In genomic region chr3:136752126-136752716, GRCm38 (mm10) we compare ENCODE assay signal across 22 mouse cellular contexts.
DNase-seq lines count a peak whose midpoint lies in the region; ATAC-seq lines count a peak whose summit lies in the region.
"Had no signal": no experiment of that assay in that cellular context is flagged by ENCODE, and none has a peak within 500 bp of the region (broad histone marks: within the 10 kb centered on the region; RNA-seq: fewer than 3 reads in every experiment).

No protein-coding gene starts in this region.

- peak; percentile 7; the same call in 1 of the 2 replicates for ATAC-seq in frontal cortex, adult (ENCODE audit: low TSS enrichment)
- 0 out of 2 replicates have a peak, but pooled peaks have one; percentile 40 for ATAC-seq in midbrain, embryonic 11.5 days (ENCODE audit: low FRiP score)
- ATAC-seq in forebrain, embryonic 14.5 days = peak; percentile 24; the same call in 1 of the 2 replicates
- peak; percentile 40 for ATAC-seq in midbrain, embryonic 16.5 days
- ATAC-seq: liver, embryonic 12.5 days had no signal

- no peaks in the 10 kb centered on the region for H3K36me3 ChIP-seq in midbrain, embryonic 11.5 days (ENCODE audit: control insufficient read depth, insufficient read depth, low read length)
- no peaks in the 10 kb centered on the region for H3K36me3 ChIP-seq in midbrain, embryonic 10.5 days
- H3K36me3 ChIP-seq in forebrain, embryonic 14.5 days (ENCODE audit: control insufficient read depth, insufficient read depth, low read length) = no peaks in the 10 kb centered on the region
- no peaks in the 10 kb centered on the region for H3K36me3 ChIP-seq in midbrain, embryonic 16.5 days (ENCODE audit: control insufficient read depth, insufficient read depth, low read length)
- H3K36me3 ChIP-seq: embryonic facial prominence, embryonic 13.5 days; limb, embryonic 12.5 days; liver, embryonic 12.5 days had no signal

- H3K4me1 ChIP-seq in midbrain, embryonic 11.5 days (ENCODE audit: control insufficient read depth, insufficient read depth, low read length) = peaks cover 2% of the 10 kb centered on the region; the same call in 1 of the 2 replicates
- peaks cover 19% of the 10 kb centered on the region for H3K4me1 ChIP-seq in midbrain, embryonic 10.5 days
- peaks cover 24% of the 10 kb centered on the region for H3K4me1 ChIP-seq in forebrain, embryonic 14.5 days (ENCODE audit: control insufficient read depth, insufficient read depth, low read length)
- H3K4me1 ChIP-seq in midbrain, embryonic 16.5 days (ENCODE audit: control insufficient read depth, insufficient read depth, low read length) = peaks cover 8% of the 10 kb centered on the region

- no peak overlapping the region for H3K4me2 ChIP-seq in midbrain, embryonic 11.5 days
- no peak overlapping the region for H3K4me2 ChIP-seq in forebrain, embryonic 14.5 days (ENCODE audit: low read length)
- H3K4me2 ChIP-seq in midbrain, embryonic 16.5 days (ENCODE audit: low read length) = no peak overlapping the region
- H3K4me2 ChIP-seq: embryonic facial prominence, embryonic 13.5 days; heart, embryonic 11.5 days; limb, embryonic 12.5 days; liver, embryonic 12.5 days had no signal

- no peak overlapping the region for H3K4me3 ChIP-seq in midbrain, embryonic 11.5 days (ENCODE audit: low read depth, low read length)
- no peak overlapping the region for H3K4me3 ChIP-seq in midbrain, embryonic 10.5 days
- no peak overlapping the region for H3K4me3 ChIP-seq in forebrain, embryonic 14.5 days (ENCODE audit: low read depth, low read length)
- H3K4me3 ChIP-seq in midbrain, embryonic 16.5 days (ENCODE audit: low read depth, low read length) = no peak overlapping the region
- H3K4me3 ChIP-seq: embryonic facial prominence, embryonic 13.5 days; limb, embryonic 12.5 days; liver, embryonic 12.5 days had no signal

- no peaks in the 10 kb centered on the region for H3K27me3 ChIP-seq in midbrain, embryonic 11.5 days (ENCODE audit: control insufficient read depth, insufficient read depth, low read length)
- H3K27me3 ChIP-seq in midbrain, embryonic 10.5 days (ENCODE audit: low read depth, poor library complexity, severe bottlenecking) = no peaks in the 10 kb centered on the region
- no peaks in the 10 kb centered on the region for H3K27me3 ChIP-seq in forebrain, embryonic 14.5 days (replicated peaks; ENCODE audit: control insufficient read depth, insufficient read depth, low read length)
- H3K27me3 ChIP-seq in midbrain, embryonic 16.5 days (ENCODE audit: control insufficient read depth, insufficient read depth, low read depth, low read length) = no peaks in the 10 kb centered on the region
- H3K27me3 ChIP-seq: embryonic facial prominence, embryonic 13.5 days; limb, embryonic 12.5 days; liver, embryonic 12.5 days had no signal

- no peak for DNase-seq in frontal cortex, postnatal 14 days (ENCODE audit: low spot score in 2 of 2)
- DNase-seq in midbrain, embryonic 11.5 days (ENCODE audit: low spot score, missing footprints) = no peak
- DNase-seq in midbrain, embryonic 10.5 days (ENCODE audit: low spot score) = no peak
- peak; percentile 25 for DNase-seq in forebrain, embryonic 14.5 days (ENCODE audit: low spot score)
- no peak for DNase-seq in left cerebral cortex, adult 11 months (ENCODE audit: low spot score)
- no peak for DNase-seq in MN1 (ENCODE audit: low spot score)
- DNase-seq: adrenal gland, postnatal 10 days; B cell, adult 2 months; cerebellum, adult 9-11 months; heart, postnatal 10 days; kidney, adult 2 months; kidney, postnatal 25 days; layer of hippocampus, adult 9-11 months; lung, adult 2 months; lung, postnatal 36 days; thymus, postnatal 4 days had no signal

- H3K9me3 ChIP-seq in midbrain, embryonic 11.5 days (ENCODE audit: control insufficient read depth, low read length) = no peaks in the 10 kb centered on the region
- H3K9me3 ChIP-seq in midbrain, embryonic 10.5 days (replicated peaks) = no peaks in the 10 kb centered on the region
- H3K9me3 ChIP-seq in forebrain, embryonic 14.5 days (replicated peaks; ENCODE audit: control insufficient read depth, low read length) = no peaks in the 10 kb centered on the region
- no peaks in the 10 kb centered on the region for H3K9me3 ChIP-seq in midbrain, embryonic 16.5 days (replicated peaks; ENCODE audit: control insufficient read depth, low read length, poor library complexity, severe bottlenecking)
- H3K9me3 ChIP-seq: embryonic facial prominence, embryonic 13.5 days; limb, embryonic 12.5 days; liver, embryonic 12.5 days had no signal

- 62% methylated on average over 5 of the region's 5 CpGs for WGBS in midbrain, embryonic 11.5 days
- WGBS in midbrain, embryonic 10.5 days = 62% methylated on average over 5 of the region's 5 CpGs
- 9% methylated on average over 5 of the region's 5 CpGs for WGBS in forebrain, embryonic 14.5 days
- WGBS in midbrain, embryonic 16.5 days = 22% methylated on average over 5 of the region's 5 CpGs

- no peak overlapping the region for H3K9ac ChIP-seq in midbrain, embryonic 11.5 days (ENCODE audit: low read length)
- no peak overlapping the region for H3K9ac ChIP-seq in forebrain, embryonic 14.5 days (ENCODE audit: low read length)
- H3K9ac ChIP-seq in midbrain, embryonic 16.5 days (ENCODE audit: low read depth, low read length) = no peak overlapping the region
- H3K9ac ChIP-seq: embryonic facial prominence, embryonic 13.5 days; limb, embryonic 12.5 days; liver, embryonic 12.5 days had no signal

- no peak overlapping the region for H3K27ac ChIP-seq in midbrain, embryonic 11.5 days (ENCODE audit: low read depth, low read length)
- H3K27ac ChIP-seq in midbrain, embryonic 10.5 days (replicated peaks) = no peak overlapping the region
- H3K27ac ChIP-seq in forebrain, embryonic 14.5 days (ENCODE audit: low read depth, low read length) = no peak overlapping the region
- H3K27ac ChIP-seq in midbrain, embryonic 16.5 days (ENCODE audit: low read length) = no peak overlapping the region
- H3K27ac ChIP-seq: embryonic facial prominence, embryonic 13.5 days; limb, embryonic 12.5 days; liver, embryonic 12.5 days had no signal
